Mouse (Mus musculus) Patski (cell line): ENCODE results near the gene Mgat4b. TPM values are rescaled to one million over a fixed set of nuclear protein-coding genes. Genes with fewer than 3 reads are reported as not detected.

Source experiments
- ATAC-seq: fragments of 100-300 bp; one replicate; pipeline ENCODE4 v1.8.0; 2021
- CTCF ChIA-PET: fragments of 350-600 bp; sonication (Branson Sonifier 250); formaldehyde crosslinking; loops from one replicate; lab custom pipeline; 2022; ENCODE audit warnings: inconsistent platforms; lab: Charles Lee
- POLR2A ChIA-PET: fragments of 350-600 bp; sonication (Branson Sonifier 250); formaldehyde crosslinking; loops from one replicate; lab custom pipeline; 2022; ENCODE audit warnings: antibody characterized with exemption, inconsistent platforms; lab: Charles Lee
- DNase-seq: peaks from one replicate; pipeline ENCODE4 v3.0.0-alpha.2; 2011; ENCODE audit warnings: low read depth, low spot score
- H3K27me3 ChIP-seq: fragments of 371-371 bp; one replicate; pipeline ENCODE4 v1.5.1; 2021
- CTCF ChIP-seq: fragments of 100-300 bp; IDR thresholded peaks from one replicate; pipeline ENCODE4 v1.5.1; 2021
- in situ Hi-C: fragments of 300-500 bp; cut with MboI; formaldehyde crosslinking; loops from 3 replicates; pipeline ENCODE4 v1.11.1; 2018; ENCODE audit warnings: low pct_unique_long_range_greater_than_20kb, mixed read lengths
- polyA plus RNA-seq: library from polyadenylated mRNA; unstranded; gene quantifications from one replicate; pipeline ENCODE4 v1.2.3, GENCODE M21; 2021

The Mgat4b gene
- polyA plus RNA-seq, 1 experiment from 2014 or later: 200 TPM

DNA sequence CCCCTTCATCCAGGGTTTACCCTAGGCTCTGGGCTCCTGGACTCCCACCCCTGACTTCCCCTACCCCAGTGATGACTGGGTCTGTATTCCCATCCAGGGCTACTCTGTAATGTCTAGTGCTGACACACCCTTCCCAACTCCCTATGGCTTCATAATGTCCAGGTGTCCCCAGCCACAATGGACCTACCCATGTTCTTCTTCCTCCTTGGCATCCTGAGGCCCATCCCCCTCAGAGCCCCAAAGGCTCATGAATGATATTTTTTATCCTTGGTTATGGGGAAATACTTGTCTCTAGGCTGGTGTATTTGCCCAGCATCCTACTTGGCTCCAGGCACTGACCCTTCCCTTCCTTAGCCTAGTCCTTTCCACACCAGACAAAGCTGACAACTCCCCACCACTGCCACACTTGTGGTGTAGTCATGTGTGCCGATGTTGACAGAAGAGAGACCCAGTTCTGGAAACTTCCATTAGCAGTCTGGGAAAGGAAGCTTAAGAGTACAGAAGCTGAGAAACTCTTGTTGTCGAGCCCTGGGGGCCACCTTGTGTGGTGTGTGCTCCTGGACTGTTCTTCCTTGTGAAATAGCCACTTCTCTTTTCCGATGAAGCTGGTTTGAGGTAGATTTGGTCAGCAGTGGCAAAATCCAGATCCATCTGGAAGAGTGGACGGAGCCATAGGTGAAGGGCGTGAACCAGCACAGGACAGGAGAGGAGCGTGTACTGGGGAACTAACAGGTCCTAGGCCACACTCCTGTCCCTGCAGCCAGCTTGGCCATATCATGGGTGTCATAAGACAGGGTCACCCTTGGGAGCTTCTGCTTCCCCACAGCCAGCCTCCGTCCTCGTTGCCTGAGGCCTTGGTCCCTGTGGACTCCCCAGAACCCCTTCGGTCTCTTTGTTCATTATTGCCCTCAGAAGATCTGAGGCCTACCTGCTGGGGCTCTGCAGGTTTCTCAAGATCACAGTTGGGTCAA lies 28.4 kb downstream of the Mgat4b start:
- DNase-seq: no peak
- H3K27me3 ChIP-seq: no peaks in the 10 kb centered on the region
- ChIA-PET CTCF (interaction anchor here (1.4 kb wide), 1 partner anchor 77 kb away, joined by 5 read pairs; no protein-coding TSS in a partner anchor), POLR2A (interaction anchor here (0.6 kb wide), 1 partner anchor 12 kb away, joined by 3 read pairs; no protein-coding TSS in a partner anchor)
- no peak for TF ChIP-seq CTCF
- no peak for ATAC-seq
- in situ Hi-C loops: no loop called here

DNA sequence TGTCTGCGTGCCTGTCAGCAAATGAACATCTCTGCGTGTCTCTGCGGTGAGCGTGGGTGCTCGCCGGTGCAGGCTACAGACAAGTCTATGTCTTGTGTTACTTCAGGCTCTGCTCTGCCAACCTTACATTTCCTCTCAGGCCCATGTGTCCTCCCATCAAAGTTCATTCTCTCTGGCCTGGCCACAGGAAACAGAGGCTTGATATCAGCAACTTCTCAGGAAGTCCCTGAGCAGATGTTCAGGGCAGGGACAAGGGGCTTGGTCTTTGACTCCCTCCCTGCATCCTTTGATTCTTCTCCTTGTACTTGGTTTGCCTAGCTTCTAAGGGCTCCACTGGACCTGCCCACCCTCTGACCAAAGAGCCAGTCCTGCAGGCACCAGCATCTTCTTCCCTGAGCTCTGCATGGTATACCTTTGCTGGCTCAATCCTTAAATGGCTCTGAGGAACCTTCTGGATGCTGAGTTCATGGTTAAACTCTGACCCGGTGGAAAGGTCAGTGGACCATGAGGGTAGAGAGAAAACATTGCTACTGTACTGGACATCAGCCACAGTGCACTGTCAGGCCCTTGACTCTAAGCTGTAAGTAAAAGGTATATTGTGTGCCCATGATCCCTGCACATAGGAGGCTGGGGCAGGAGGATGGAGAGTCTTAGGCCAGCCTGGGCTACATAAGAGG lies 29.7 kb downstream of the Mgat4b start:
- H3K27me3 ChIP-seq: no peaks in the 10 kb centered on the region
- CTCF ChIA-PET: no interaction called here
- ATAC-seq (no peak), DNase-seq (no peak)
- TF ChIP-seq CTCF: no peak
- POLR2A ChIA-PET: no interaction called here
- in situ Hi-C loops: no loop called here

DNA sequence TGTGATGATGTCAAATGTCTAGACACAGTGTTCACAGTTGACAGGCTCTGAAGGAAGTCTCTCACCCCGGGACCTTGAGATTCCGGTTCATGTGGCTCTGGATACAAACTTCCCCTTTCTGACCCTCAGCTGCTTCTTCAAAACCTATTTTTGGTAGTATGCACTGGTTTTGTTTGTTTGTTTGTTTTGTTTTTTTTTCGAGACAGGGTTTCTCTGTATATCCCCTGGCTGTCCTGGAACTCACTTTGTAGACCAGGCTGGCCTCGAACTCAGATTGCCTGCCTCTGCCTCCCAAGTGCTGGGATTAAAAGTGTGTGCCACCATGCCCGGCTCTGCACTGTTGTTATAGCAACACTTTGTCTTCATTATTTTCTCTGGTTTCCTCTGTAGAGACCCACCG lies 33.2 kb downstream of the Mgat4b start:
- DNase-seq: no peak
- CTCF ChIA-PET: interaction anchor here (1.1 kb wide), 1 partner anchor 20 kb away, joined by 4 read pairs; no protein-coding TSS in a partner anchor
- POLR2A ChIA-PET: no interaction called here
- TF ChIP-seq CTCF: no peak
- ATAC-seq: no peak
- H3K27me3 ChIP-seq: no peaks in the 10 kb centered on the region
- in situ Hi-C loops: no loop called here

DNA sequence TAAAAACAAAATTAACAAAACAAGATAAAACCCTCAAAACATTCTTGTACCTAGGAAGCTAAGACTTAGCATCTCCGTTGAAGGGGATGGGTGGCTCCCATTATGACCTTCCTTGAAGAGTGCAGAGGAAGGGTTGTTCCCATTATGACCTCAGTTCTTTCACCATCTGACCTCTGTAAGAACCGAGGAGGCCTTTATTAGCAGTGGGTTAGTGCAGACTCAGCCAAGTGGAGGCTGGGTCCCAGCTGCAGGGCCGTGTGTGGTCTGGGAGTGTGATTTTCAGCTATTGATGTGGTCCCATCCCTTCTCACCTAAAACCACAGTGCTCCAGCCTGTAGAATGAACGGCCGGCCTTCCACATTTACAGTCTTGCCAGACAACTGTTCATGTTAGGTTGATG lies 34.6 kb downstream of the Mgat4b start:
- TF ChIP-seq CTCF: no peak
- no peak for DNase-seq
- CTCF ChIA-PET: interaction anchor here (1.2 to 1.4 kb wide), 2 partner anchors 13 to 17 kb away, joined by 4 read pairs; no protein-coding TSS in a partner anchor
- POLR2A ChIA-PET: interaction anchor here (0.6 kb wide), 1 partner anchor 234 kb away, joined by 3 read pairs; no protein-coding TSS in a partner anchor
- in situ Hi-C loops: no loop called here
- no peaks in the 10 kb centered on the region for H3K27me3 ChIP-seq
- ATAC-seq: no peak

DNA sequence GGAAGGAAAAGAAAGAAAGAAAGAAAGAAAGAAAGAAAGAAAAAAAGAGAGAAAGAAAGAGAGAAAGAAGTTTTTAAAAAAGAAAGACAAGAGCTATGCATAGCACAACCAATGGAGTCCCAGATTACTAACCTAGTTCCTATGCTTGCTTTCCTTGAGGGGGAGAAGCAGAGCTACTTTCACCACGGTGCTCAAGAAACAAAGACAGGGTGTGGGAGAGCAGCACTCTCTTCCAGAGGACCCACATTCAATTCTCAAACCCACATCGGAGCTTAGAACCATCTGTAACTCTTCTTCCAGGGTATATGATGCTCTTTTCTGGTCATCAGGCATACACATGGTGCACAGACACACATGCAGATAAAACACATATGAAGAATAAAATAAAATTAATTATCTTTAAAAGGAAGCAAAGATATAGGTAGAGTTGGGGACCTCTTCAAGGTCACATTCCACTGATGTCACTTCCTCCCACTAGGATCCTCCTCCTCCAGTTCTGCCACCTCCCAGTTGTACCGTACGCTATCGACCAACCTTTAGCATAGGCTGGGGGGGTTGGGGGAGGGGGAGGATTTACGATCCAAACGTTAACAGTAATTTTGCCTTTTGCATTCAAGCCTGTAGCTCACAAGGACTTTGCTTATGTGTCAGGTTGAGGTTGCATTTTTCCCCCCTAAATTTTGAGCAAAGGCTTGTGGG lies 37.9 kb downstream of the Mgat4b start:
- DNase-seq (no peak), ATAC-seq (no peak)
- ChIA-PET POLR2A (no interaction called here), CTCF (no interaction called here)
- no peaks in the 10 kb centered on the region for H3K27me3 ChIP-seq
- no peak for TF ChIP-seq CTCF
- in situ Hi-C loops: no loop called here

DNA sequence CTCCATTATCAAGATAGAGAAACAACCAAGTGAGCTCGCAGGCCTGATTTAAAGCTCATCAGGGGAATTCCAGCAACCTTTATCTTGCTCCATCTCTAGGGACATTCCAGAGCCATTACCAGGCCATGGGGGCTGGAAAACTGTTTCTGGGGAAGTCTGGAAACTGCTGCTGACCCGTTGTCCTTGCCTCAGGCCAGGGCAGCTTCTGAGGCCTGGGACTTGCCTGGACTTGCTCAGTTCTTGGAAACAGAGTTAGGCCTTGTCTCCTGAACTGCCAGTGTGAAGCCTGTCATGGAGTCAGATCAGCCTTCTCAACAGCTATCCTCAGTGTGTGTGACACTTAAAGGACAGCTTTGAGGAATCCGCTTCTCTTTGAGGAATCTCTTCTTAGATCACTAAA lies 41.5 kb downstream of the Mgat4b start:
- in situ Hi-C loops: no loop called here
- peak; percentile 66 for DNase-seq
- ChIA-PET POLR2A (interaction anchor here (0.7 to 1.2 kb wide), 3 partner anchors 9 to 42 kb away, joined by 3 read pairs; partner anchors contain the start of genes Mgat4b and Sqstm1), CTCF (interaction anchor here (0.9 to 1.0 kb wide), 2 partner anchors 21 to 36 kb away, joined by 3 read pairs; no protein-coding TSS in a partner anchor)
- TF ChIP-seq CTCF: no peak
- peak; percentile 83 for ATAC-seq
- no peaks in the 10 kb centered on the region for H3K27me3 ChIP-seq

DNA sequence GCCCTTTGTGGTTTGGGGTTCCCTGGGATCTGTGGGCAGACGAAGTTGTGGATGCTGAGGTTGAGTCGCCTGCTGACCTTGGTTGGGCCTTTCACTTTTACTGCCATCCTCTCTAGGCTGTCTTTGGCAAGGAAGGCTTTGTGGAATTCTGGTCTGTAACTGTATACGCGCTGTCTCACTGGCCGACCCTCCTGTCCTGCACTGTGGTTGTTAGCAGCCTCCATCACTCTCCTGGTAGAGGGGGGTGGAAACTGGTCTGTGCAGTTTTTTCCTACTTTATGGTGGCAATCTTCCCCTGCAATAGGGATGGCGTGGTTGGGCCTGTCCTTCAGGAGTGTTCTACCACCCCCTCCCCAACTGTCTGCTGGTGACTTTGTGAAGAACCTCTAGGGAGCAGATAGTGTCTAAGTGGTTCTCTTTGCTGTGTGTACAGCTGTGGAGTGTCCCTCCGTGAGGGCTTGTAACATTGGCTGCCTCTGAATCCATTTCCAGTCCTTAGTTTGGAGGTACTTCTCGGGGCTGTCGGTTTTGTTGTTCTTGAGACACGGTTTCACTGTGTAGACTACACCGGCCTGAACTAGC lies 42.1 kb downstream of the Mgat4b start:
- ChIA-PET CTCF (interaction anchor here (1.0 kb wide), 1 partner anchor 20 kb away, joined by 3 read pairs; no protein-coding TSS in a partner anchor), POLR2A (interaction anchor here (0.7 to 1.2 kb wide), 3 partner anchors 9 to 42 kb away, joined by 3 read pairs; partner anchors contain the start of genes Mgat4b and Sqstm1)
- no peak for TF ChIP-seq CTCF
- in situ Hi-C loops: no loop called here
- no peak for DNase-seq
- no peaks in the 10 kb centered on the region for H3K27me3 ChIP-seq
- peak; percentile 14 for ATAC-seq

DNA sequence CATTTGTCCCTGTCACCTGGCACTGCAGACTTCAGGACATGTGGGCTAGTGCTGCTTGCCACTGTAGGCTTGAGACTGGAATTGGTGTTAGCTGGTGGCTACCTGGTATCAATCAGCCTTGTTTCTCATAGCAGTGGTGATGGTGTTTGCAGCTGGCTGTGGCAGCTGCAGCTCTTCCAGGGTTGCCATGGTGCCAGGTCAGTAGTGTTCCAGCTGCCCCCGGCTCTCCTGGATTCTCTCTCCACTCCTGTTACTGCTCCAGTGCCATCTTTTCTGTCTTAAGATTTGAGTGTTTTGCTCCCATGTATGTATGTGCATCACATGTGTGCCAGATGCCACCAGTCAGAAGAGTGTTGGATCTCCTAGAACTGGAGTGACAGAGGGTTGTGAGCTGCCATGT lies 42.7 kb downstream of the Mgat4b start:
- no peaks in the 10 kb centered on the region for H3K27me3 ChIP-seq
- DNase-seq (no peak), ATAC-seq (no peak)
- CTCF ChIA-PET: no interaction called here
- no peak for TF ChIP-seq CTCF
- in situ Hi-C loops: no loop called here
- POLR2A ChIA-PET: interaction anchor here (1.3 kb wide), 1 partner anchor 17 kb away, joined by 4 read pairs; no protein-coding TSS in a partner anchor

DNA sequence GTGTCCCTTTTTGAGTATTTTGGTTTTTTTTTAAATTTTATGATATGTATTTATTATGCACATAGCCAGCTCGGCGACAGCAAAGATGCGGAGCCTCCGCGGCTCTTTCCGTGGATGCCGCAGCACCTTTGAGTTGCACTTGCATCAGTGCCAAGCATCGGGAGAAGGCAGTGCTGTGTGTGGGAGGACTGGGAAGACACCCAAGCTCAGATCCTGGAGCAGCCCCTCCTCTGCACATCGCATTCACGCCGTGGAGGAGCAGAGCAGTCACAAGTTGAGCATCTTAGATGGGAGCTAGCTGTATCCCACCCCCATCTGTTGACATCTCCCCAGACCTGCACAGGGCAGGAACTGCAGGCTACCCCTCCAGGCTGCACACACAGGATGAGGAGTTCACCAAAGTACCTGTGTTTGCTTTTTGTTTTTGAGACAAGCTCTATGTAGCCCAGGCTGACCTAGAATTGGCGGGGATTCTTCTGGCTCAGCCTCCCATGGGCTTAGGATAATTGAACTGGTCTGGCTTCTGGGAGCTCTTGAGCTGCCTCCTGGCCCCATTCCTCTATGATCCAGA lies 43.4 kb downstream of the Mgat4b start:
- in situ Hi-C loops: no loop called here
- ATAC-seq: no peak
- CTCF ChIA-PET: no interaction called here
- POLR2A ChIA-PET: interaction anchor here (1.3 kb wide), 1 partner anchor 16 kb away, joined by 4 read pairs; no protein-coding TSS in a partner anchor
- no peaks in the 10 kb centered on the region for H3K27me3 ChIP-seq
- TF ChIP-seq CTCF: no peak
- DNase-seq: no peak
